Mouse (Mus musculus) liver, embryonic 11.5 days (tissue): ENCODE data around the gene Rad51. TPM values are rescaled to one million over a fixed set of nuclear protein-coding genes. Genes with fewer than 3 reads are reported as not detected.

Source experiments
- ATAC-seq: fragments of 200-750 bp; cut with Nextera tagmentation; replicated peaks from 2 replicates; pipeline ENCODE4 v1.8.0; 2017; ENCODE audit warnings: moderate number of reproducible peaks, mild to moderate bottlenecking, moderate TSS enrichment, moderate library complexity; ENCODE audit not compliant: low FRiP score
- DNase-seq: peaks from one replicate; pipeline ENCODE4 v3.0.0-alpha.2; 2017; ENCODE audit warnings: low spot score
- H3K27ac ChIP-seq: fragments of 300-500 bp; sonication (generic); 2 replicates; pipeline ENCODE4 v1.5.1; 2014; ENCODE audit warnings: mild to moderate bottlenecking, low read depth, low read length, control low read depth
- H3K27me3 ChIP-seq: fragments of 300-500 bp; sonication (generic); replicated peaks from 2 replicates; pipeline ENCODE4 v1.6.1; 2014; ENCODE audit warnings: low read length, mixed read lengths; ENCODE audit not compliant: control insufficient read depth, insufficient read depth
- H3K36me3 ChIP-seq: fragments of 300-500 bp; sonication (generic); 2 replicates; pipeline ENCODE4 v1.6.1; 2014; ENCODE audit warnings: mild to moderate bottlenecking, low read length, moderate library complexity, mixed read lengths; ENCODE audit not compliant: control insufficient read depth, insufficient read depth
- H3K4me1 ChIP-seq: fragments of 300-500 bp; sonication (generic); replicated peaks from 2 replicates; pipeline ENCODE4 v1.6.1; 2014; ENCODE audit warnings: low read length, mixed read lengths; ENCODE audit not compliant: control insufficient read depth, insufficient read depth
- H3K4me2 ChIP-seq: fragments of 300-500 bp; sonication (generic); 2 replicates; pipeline ENCODE4 v1.6.1; 2014; ENCODE audit warnings: mild to moderate bottlenecking, control low read depth, moderate library complexity
- H3K4me3 ChIP-seq: fragments of 300-500 bp; sonication (generic); 2 replicates; pipeline ENCODE4 v1.5.1; 2014; ENCODE audit warnings: low read depth, low read length, control low read depth
- H3K9ac ChIP-seq: fragments of 300-500 bp; sonication (generic); 2 replicates; pipeline ENCODE4 v1.6.1; 2014; ENCODE audit warnings: low read depth, low read length, control low read depth
- H3K9me3 ChIP-seq: fragments of 300-500 bp; sonication (generic); 2 replicates; pipeline ENCODE4 v1.6.1; 2016; ENCODE audit warnings: low read length, inconsistent platforms, mixed read lengths; ENCODE audit not compliant: control insufficient read depth
- WGBS: fragments of 180-500 bp; shearing (Covaris S2); extraction: QIAGEN DNeasy Blood & Tissue Kit; methylation state at CpG from one replicate; pipeline ENCODE4 v1.1.7; 2014; 5-methylcytosine and 5-hydroxymethylcytosine counted together
- polyA plus RNA-seq: library from polyadenylated mRNA; unstranded; fragments of >200 nt; fragmentation: Nextera tagmentation; extraction: Ambion mirVana; gene quantifications from 2 replicates; pipeline ENCODE4 v1.2.1, GENCODE M21; 2014

Rad51 gene
- polyA plus RNA-seq, 1 experiment from 2014 or later, result 62.0 TPM

DNA sequence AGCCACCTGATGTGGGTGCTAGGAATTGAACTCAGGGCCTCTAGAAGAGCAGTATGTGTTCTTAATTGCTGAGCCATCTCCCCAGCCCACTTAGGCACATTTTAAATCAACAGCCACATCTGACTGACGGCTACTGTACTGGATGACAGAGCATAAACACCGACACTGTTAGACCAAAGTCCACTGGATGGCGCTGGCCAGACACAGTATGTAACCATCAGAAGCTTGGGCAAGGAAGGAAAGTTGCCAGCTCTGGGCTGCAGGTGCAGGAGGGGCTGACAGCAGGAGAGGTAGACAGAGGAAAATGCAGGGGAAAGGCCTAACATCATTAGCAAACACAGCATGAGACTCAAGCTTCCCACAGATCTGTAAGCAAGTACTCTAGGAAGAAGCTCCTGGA is 64.2 kb downstream of the Rad51 start:
- ATAC-seq, result no peak
- 57% methylated on average over 3 of the region's 3 CpGs for WGBS
- H3K27me3 ChIP-seq, result no peaks in the 10 kb centered on the region
- H3K4me2 ChIP-seq, result no peak overlapping the region
- H3K4me3 ChIP-seq, result no peak overlapping the region
- DNase-seq, result no peak
- no peaks in the 10 kb centered on the region for H3K9me3 ChIP-seq
- H3K9ac ChIP-seq, result no peak overlapping the region
- peaks cover 28% of the 10 kb centered on the region for H3K4me1 ChIP-seq
- peaks cover 10% of the 10 kb centered on the region; the same call in 1 of the 2 replicates for H3K36me3 ChIP-seq
- no peak overlapping the region for H3K27ac ChIP-seq

GRCm38 (mm10) chr2:119177384-119177939 is 64.9 kb downstream of the Rad51 start:
- no peak overlapping the region for H3K9ac ChIP-seq
- 0 out of 2 replicates have a peak, but pooled peaks cover 7% of the 10 kb centered on the region for H3K36me3 ChIP-seq
- no peak for ATAC-seq
- H3K9me3 ChIP-seq, result no peaks in the 10 kb centered on the region
- H3K27ac ChIP-seq, result no peak overlapping the region
- no peaks in the 10 kb centered on the region for H3K27me3 ChIP-seq
- H3K4me3 ChIP-seq, result no peak overlapping the region
- DNase-seq, result no peak
- 85% methylated on average over 5 of the region's 5 CpGs for WGBS
- peaks cover 22% of the 10 kb centered on the region for H3K4me1 ChIP-seq
- H3K4me2 ChIP-seq, result no peak overlapping the region

GRCm38 (mm10) chr2:119182914-119183313 is 70.3 kb downstream of the Rad51 start:
- no peaks in the 10 kb centered on the region for H3K27me3 ChIP-seq
- no peaks in the 10 kb centered on the region for H3K9me3 ChIP-seq
- 0 out of 2 replicates have a peak, but pooled peaks cover 7% of the 10 kb centered on the region for H3K36me3 ChIP-seq
- no peak overlapping the region for H3K4me3 ChIP-seq
- H3K27ac ChIP-seq, result no peak overlapping the region
- H3K9ac ChIP-seq, result no peak overlapping the region
- DNase-seq (no peak), ATAC-seq (no peak)
- WGBS, result 76% methylated on average over 7 of the region's 7 CpGs
- H3K4me2 ChIP-seq, result no peak overlapping the region
- no peaks in the 10 kb centered on the region for H3K4me1 ChIP-seq

DNA sequence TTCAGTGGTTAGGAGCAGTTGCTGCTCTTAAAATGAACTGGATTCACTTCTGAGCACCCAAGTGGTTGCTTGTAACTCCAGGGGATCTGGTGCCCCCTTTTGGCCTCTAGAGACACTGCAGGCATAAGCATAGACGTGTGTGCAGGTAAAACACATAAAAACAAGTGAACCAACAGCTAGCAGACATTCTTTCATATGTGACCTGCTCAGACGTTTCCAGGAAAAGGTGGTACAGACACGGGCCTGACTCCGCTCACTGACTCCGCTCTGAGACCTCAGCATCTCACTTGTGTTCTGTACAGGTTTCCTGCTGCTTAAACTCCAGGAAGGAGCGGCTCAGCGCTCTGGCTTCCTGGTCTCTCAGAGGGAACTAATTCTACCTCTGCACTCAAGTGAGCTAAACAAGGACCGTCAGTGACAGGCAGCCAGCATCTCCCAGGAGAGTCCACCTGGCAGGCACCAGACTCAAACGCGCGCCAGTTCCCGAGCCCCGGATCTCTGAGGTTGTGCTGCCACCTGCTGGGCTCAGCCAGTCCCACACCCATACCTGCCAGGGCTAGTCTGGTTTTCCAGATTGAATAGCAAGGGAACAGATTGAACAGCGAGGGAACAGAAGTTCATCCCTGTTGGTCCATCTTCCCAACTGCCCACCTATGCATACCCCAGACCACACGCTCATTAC is 76.6 kb downstream of the Rad51 start:
- Histone ChIP-seq H3K27me3 (no peaks in the 10 kb centered on the region), H3K4me3 (peak overlapping the region; percentile 42), H3K27ac (no peak overlapping the region), H3K4me2 (peak overlapping the region; percentile 79), H3K36me3 (no peaks in the 10 kb centered on the region), H3K4me1 (peaks cover 3% of the 10 kb centered on the region), H3K9me3 (no peaks in the 10 kb centered on the region), H3K9ac (peak overlapping the region; percentile 20; the same call in 1 of the 2 replicates)
- peak; percentile 83 for ATAC-seq
- peak; percentile 86 for DNase-seq
- WGBS, result 7% methylated on average over 15 of the region's 15 CpGs

DNA sequence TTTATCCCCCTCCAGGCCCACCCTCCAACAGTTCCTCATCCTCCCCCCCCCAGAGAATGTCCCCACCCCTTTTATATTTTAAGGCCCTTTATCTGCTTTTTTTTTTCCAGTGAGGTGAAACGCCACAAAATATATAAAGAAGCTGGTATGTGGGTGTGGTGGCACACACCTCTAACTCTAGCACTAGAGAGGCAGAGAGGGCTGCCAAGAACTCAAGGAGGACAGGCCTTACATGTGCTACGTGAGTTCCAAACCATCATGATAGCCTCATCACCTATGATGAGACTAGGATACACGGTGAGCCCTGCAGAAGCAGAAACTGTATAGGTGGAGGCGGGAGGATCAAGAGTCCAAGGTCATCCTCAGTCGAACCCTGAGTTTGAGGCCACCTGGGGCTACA is 78.4 kb downstream of the Rad51 start:
- Histone ChIP-seq H3K9ac (no peak overlapping the region), H3K4me3 (no peak overlapping the region), H3K27me3 (no peaks in the 10 kb centered on the region), H3K36me3 (no peaks in the 10 kb centered on the region), H3K27ac (no peak overlapping the region), H3K4me2 (no peak overlapping the region), H3K9me3 (no peaks in the 10 kb centered on the region), H3K4me1 (peaks cover 3% of the 10 kb centered on the region)
- no peak for DNase-seq
- 80% methylated on average over 5 of the region's 5 CpGs for WGBS
- ATAC-seq, result no peak

DNA sequence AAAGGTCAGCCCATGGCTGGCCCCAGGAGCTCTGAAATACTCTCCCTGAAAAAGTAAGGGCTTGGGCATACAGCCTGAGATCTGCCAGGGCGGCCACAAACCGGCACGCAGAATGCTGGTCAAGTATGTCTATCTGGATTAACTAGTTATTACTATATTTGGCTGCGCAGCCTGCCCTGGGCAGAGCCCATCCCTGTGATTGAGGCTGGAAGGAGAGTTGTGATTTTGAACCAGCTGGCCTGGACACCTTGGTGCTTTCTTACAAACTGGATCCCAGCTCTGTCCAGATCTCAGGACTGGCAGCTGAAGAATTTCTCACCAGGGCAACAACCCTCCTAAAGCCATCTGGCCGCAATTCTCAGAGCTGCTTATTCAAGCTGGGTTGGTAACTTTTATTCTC is 81.5 kb downstream of the Rad51 start:
- 80% methylated on average over 5 of the region's 5 CpGs for WGBS

DNA sequence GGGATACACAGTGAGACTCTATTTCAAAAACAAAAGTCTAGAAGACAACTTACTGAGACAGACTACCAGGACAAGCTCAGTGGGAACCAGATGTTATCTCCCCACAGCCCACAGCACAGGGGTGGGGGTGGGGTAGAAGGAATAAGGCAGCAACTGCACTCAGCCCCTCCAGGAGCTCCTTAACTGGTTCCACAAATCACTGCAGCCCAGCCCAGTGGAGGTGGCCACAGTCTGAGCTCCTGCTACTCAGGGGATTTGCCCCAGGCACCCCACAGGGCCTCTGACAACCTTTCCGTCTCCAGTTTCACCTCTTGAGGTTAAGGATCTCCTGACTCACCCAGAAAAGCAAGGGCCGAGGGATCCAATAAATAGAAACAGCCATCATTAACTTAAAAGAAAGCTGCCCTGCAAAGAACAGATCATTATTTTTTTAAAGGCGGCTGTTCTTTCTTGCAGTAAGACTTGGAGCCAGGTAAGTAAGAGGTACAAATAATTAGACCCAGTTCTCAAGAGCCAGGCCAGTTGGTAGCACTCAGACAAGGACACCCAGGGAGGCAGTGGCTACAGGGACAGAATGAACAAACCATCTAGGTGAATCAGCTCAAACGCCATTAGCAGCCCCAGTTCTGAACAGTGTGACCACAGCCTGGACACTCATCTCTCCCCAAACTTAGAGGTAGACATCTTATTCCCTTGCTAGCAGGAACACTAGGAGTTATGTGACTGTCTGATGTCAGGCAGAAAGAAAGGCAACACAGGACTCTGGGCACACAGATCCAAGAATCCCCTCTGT is 83.9 kb downstream of the Rad51 start:
- no peak overlapping the region for H3K27ac ChIP-seq
- H3K9me3 ChIP-seq, result no peaks in the 10 kb centered on the region
- H3K4me2 ChIP-seq, result no peak overlapping the region
- DNase-seq, result no peak
- ATAC-seq, result no peak
- no peak overlapping the region for H3K4me3 ChIP-seq
- 46% methylated on average over 4 of the region's 4 CpGs for WGBS
- H3K36me3 ChIP-seq, result no peaks in the 10 kb centered on the region
- no peaks in the 10 kb centered on the region for H3K27me3 ChIP-seq
- peaks cover 6% of the 10 kb centered on the region; the same call in 1 of the 2 replicates for H3K4me1 ChIP-seq
- H3K9ac ChIP-seq, result no peak overlapping the region

More for the DNA sequence above, 81.5 kb downstream of the Rad51 start:
- DNase-seq (no peak), ATAC-seq (no peak)
- H3K9me3 ChIP-seq, result no peaks in the 10 kb centered on the region
- H3K4me3 ChIP-seq, result no peak overlapping the region
- no peak overlapping the region for H3K4me2 ChIP-seq
- no peak overlapping the region for H3K9ac ChIP-seq
- H3K36me3 ChIP-seq, result no peaks in the 10 kb centered on the region
- H3K27me3 ChIP-seq, result no peaks in the 10 kb centered on the region
- peaks cover 8% of the 10 kb centered on the region for H3K4me1 ChIP-seq
- no peak overlapping the region for H3K27ac ChIP-seq
